In the genomic region with DNA sequence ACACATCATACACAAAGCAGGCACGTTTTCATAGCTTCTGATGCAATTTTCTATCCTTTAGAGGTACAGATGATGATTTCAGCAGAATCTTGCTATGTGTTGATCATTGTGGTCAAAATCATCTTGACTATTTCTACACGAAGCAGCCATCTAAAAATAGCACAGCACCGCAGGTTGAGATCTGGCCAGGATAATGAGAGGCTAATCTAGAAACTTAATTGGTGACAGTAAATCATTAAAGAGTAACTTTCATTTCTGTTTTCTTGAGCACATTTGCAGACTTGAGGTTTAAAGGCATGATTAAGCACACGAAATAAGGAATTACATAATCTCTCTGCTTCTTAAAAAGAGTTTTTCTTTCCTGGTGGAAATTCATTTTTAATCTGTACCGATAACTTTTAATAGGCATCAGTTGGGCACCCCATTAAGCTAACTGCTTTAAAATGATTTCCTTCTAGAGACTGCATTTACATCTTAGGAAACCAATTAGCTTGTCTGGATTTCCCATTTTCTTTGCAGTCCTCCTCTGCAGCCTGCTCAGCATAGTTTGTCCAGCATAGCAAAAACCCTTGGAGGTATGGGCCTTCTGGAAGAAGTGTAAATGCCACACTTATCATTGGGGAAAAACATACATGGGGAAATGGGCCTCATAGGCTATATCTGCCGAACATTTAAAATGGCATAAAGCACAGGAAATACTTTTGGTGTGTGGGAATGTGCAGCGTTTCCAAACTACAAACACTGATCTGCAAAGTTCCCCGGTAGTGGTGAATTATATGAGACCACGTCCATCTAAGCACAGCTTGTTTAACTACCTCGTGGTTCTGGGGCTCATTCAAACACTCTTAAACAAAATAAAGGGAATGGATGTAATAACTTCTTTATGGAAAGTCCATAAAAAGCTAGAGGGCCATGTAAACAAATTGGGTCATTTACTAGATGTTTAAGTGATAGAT, we compare ENCODE assay signal across 24 mouse cellular contexts. TPM values are rescaled to one million over a fixed set of nuclear protein-coding genes. Genes with fewer than 3 reads are reported as not detected.
DNase-seq lines count a peak whose midpoint lies in the region; ATAC-seq lines count a peak whose summit lies in the region.
"Had no signal": no experiment of that assay in that cellular context is flagged by ENCODE, and none has a peak within 500 bp of the region (broad histone marks: within the 10 kb centered on the region; RNA-seq: fewer than 3 reads in every experiment).

No protein-coding gene starts in this region.

- no peaks in the 10 kb centered on the region for H3K9me3 ChIP-seq in limb, embryonic 12.5 days
- H3K9me3 ChIP-seq in hindbrain, embryonic 12.5 days (replicated peaks), result no peaks in the 10 kb centered on the region
- H3K9me3 ChIP-seq: embryonic facial prominence, embryonic 10.5 days; forebrain, embryonic 15.5 days; heart, embryonic 15.5 days; hindbrain, embryonic 10.5 days had no signal

- peak overlapping the region; percentile 30 for H3K4me2 ChIP-seq in limb, embryonic 12.5 days
- no peak overlapping the region for H3K4me2 ChIP-seq in hindbrain, embryonic 12.5 days (replicated peaks)
- H3K4me2 ChIP-seq: forebrain, embryonic 15.5 days; heart, embryonic 15.5 days had no signal

- 14% methylated on average over 10 of the region's 10 CpGs for WGBS in limb, embryonic 12.5 days
- 86% methylated on average over 10 of the region's 10 CpGs for WGBS in hindbrain, embryonic 12.5 days

- H3K36me3 ChIP-seq in limb, embryonic 12.5 days, result no peaks in the 10 kb centered on the region
- no peaks in the 10 kb centered on the region for H3K36me3 ChIP-seq in hindbrain, embryonic 12.5 days
- H3K36me3 ChIP-seq: embryonic facial prominence, embryonic 10.5 days; forebrain, embryonic 15.5 days; heart, embryonic 15.5 days; hindbrain, embryonic 10.5 days had no signal

- H3K4me1 ChIP-seq in limb, embryonic 12.5 days (replicated peaks), result peaks cover 41% of the 10 kb centered on the region
- peaks cover 20% of the 10 kb centered on the region for H3K4me1 ChIP-seq in hindbrain, embryonic 12.5 days
- H3K4me1 ChIP-seq: heart, embryonic 15.5 days had no signal

- H3K27ac ChIP-seq in limb, embryonic 12.5 days, result peak overlapping the region; percentile 46; the same call in 1 of the 2 replicates
- H3K27ac ChIP-seq in hindbrain, embryonic 12.5 days, result no peak overlapping the region
- H3K27ac ChIP-seq: embryonic facial prominence, embryonic 10.5 days; forebrain, embryonic 15.5 days; gastrocnemius, adult 2 months; heart, adult 2 months; heart, embryonic 15.5 days; hindbrain, embryonic 10.5 days had no signal

- no peaks in the 10 kb centered on the region for H3K27me3 ChIP-seq in limb, embryonic 12.5 days
- H3K27me3 ChIP-seq in hindbrain, embryonic 12.5 days, result no peaks in the 10 kb centered on the region
- H3K27me3 ChIP-seq: forebrain, embryonic 15.5 days; heart, embryonic 15.5 days had no signal

- peak; percentile 80 for ATAC-seq in common myeloid progenitor, adult 5-6 weeks (replicated peaks; ENCODE audit: low read depth, poor library complexity, severe bottlenecking)
- peak; percentile 89 for ATAC-seq in limb, embryonic 12.5 days (ENCODE audit: insufficient number of reproducible peaks, insufficient read depth, low FRiP score, low TSS enrichment, low read depth)
- no peak for ATAC-seq in hindbrain, embryonic 12.5 days (ENCODE audit: low FRiP score)
- ATAC-seq: forebrain, embryonic 15.5 days had no signal

- no peak overlapping the region for H3K9ac ChIP-seq in limb, embryonic 12.5 days (replicated peaks)
- H3K9ac ChIP-seq in hindbrain, embryonic 12.5 days, result no peak overlapping the region
- H3K9ac ChIP-seq: forebrain, embryonic 15.5 days; heart, embryonic 15.5 days had no signal

- peak; percentile 84 for DNase-seq in kidney, adult 9 months
- no peak for DNase-seq in kidney, postnatal 10 days
- no peak for DNase-seq in embryo, embryonic 9.5 days (ENCODE audit: extremely low spot score)
- no peak for DNase-seq in adipocyte (ENCODE audit: low spot score)
- DNase-seq: adrenal gland, adult 2 months; cerebellum, postnatal 25 days; gastrocnemius, adult 2 months; heart, adult 2 months; layer of hippocampus, postnatal 36 days; liver; lung, adult 2 months; lung, postnatal 36 days; midbrain, embryonic 14.5 days; retina, postnatal 1 day; right cerebral cortex, postnatal 4 days; thymus, postnatal 25 days had no signal

- H3K4me3 ChIP-seq in limb, embryonic 12.5 days (replicated peaks), result no peak overlapping the region
- no peak overlapping the region for H3K4me3 ChIP-seq in hindbrain, embryonic 12.5 days
- H3K4me3 ChIP-seq: embryonic facial prominence, embryonic 10.5 days; erythroblast, embryonic 14.5 days; forebrain, embryonic 15.5 days; gastrocnemius, adult 2 months; heart, adult 2 months; heart, embryonic 15.5 days; hindbrain, embryonic 10.5 days had no signal

RNA-seq across cellular contexts. Expression of gene Pdgfc, which starts 10.7 kb away (rescaled TPM):
- 0.37 TPM in 1 of 2 replicates, not detected in the other for total RNA-seq in common myeloid progenitor, adult 5-6 weeks (2017)
- 59.2 and 60.1 TPM in 2 replicates for polyA plus RNA-seq in limb, embryonic 12.5 days (2016; fragmentation: Nextera tagmentation; extraction: Ambion mirVana)
- 16.2 and 18.5 TPM in 2 replicates for polyA plus RNA-seq in hindbrain, embryonic 12.5 days (2016; fragmentation: Nextera tagmentation; extraction: Ambion mirVana)
- polyA plus RNA-seq: erythroblast, embryonic 14.5 days had no signal
